Mouse (Mus musculus) liver, postnatal 0 days (tissue): Measurements from ENCODE around the gene Elf1.

Experiments
- CTCF ChIP-seq: sonication (generic); IDR thresholded peaks from 2 replicates; pipeline ENCODE4 v1.5.1; 2016; ENCODE audit warnings: antibody characterized with exemption, low read depth
- EP300 ChIP-seq: IDR thresholded peaks from 2 replicates; pipeline ENCODE4 v1.6.1; 2016; ENCODE audit warnings: antibody characterized with exemption, low read depth, mild to moderate bottlenecking

DNA sequence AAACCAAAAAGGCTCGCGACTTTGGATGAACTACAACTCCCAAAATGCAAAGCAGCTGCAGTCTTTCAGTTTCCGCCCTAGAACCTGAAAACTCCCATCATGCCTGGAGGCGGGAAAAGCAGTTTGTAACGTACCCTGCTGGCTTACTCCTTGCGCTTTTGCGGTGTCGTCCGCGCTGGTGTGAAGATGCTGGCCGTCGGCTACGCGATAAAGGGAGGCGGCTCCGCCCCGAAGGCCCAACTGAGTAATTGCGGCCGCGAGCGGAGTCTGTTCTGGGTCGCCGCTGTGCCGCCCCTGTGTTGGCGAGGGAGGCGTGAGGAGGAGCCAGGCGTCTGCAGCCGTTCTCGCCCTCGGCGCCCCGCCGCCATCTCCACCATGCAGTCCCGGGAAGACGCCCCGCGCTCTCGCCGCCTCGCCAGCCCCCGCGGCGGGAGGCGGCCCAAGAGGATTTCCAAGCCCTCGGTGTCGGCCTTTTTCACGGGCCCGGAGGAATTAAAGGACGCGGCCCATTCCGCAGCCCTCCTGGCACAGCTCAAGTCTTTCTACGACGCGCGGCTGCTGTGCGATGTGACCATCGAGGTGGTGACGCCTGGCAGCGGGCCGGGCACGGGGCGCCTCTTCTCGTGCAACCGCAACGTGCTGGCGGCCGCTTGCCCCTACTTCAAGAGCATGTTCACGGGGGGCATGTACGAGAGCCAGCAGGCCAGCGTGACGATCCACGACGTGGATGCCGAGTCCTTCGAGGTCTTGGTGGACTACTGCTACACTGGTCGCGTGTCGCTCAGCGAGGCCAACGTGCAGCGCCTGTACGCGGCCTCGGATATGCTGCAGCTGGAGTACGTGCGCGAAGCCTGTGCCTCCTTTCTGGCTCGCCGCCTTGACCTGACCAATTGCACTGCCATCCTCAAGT, 29.1 kb upstream of the Elf1 start, which contains the start of gene Kbtbd6:
- peak; percentile 22; the same call in 1 of the 2 replicates for TF ChIP-seq CTCF
- peak; percentile 57 for TF ChIP-seq EP300
